Mouse (Mus musculus) frontal cortex, adult (tissue): ENCODE measurements around the gene Tmem185b.
A peak's percentile ranks its signal among the peaks of the same experiment; 100 is the strongest.

Experiments used
- ATAC-seq: cut with Nextera tagmentation; 2 replicates; pipeline ENCODE4 v1.9.2; 2017; ENCODE audit warnings: mild to moderate bottlenecking, moderate library complexity, mixed read lengths; ENCODE audit not compliant: low TSS enrichment

Gene Tmem185b

DNA sequence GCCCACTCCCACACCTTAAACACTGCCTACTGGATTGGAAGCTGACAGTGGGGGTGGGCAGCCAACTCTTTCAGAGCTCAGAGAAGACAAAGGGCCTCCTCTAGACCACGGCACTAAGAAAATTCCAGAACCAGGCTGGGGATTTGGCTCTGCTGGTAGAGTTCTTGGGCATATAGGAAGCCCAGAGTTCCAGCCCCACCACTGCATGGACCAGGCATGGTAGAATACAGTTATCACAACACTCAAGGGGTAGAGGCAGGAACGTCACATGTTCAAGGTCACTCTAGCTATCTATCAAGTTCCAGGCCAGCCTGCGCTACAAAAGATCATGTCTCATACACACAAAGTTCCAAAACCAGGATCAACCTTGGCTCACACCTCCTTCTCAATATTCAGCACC lies 22.8 kb upstream of the Tmem185b start:
- ATAC-seq = no peak

DNA sequence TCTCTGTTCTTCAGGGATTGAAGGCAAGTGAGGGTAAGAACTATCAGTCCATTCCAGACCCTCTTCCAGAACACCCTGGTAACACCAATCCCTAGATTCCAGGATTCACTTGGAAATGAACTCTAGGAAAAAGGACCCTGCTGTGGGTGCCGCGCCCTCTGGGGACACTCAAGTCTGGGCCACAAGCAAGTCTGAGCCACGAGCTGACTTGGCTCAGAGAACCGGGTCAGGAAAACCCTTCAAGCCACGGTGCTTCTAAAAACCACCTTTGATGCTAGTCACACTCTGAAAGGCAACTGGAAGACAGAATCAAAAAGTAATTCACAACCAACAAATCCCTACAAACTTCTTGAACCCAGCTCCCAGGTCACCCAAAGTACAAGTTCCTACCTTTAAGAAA lies 22.2 kb upstream of the Tmem185b start:
- ATAC-seq = no peak

DNA sequence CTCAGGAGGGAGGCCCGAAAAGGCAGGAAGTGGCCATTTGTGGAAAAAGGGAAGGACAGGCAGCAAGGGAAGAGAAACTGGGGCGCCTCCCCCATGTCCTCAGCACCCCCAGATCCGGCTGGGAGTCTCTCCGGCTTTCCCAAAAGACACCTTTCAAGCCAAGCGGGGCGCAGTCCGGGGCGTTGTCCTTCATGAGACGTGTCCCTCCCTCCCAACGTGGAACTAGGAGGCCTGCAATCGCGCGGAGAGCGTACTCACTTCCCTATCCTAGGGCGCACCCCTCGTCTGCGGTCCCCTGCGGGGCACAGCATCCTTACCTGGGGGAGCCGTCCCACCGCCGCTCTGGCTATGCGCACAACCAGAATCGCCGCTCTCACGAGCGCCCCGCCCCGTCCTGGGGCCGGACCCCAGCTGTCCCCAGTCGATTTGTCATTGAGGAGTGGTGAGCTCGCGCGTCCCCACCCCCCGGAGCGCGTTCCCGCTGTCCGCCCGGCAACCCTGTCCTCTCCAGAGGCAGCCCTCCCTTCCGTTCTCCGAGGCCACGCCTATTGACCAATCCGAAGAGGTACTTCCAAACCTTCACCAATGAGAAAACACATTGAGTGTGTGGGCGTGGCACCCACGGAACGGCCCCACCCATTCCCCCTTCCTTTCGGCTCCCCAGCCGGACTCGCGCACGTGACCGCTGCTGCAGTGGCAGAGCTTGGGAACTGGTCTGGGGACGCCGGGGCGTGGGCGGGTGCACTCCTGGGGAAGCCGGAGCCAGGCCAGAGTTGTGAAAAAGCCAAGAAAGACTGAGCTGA lies 21.5 kb upstream of the Tmem185b start, which contains the start of gene Ralb:
Ralb (minus strand) TSS at position 535 of the 803 bp plus-strand sequence.
- peak; percentile 93 for ATAC-seq

DNA sequence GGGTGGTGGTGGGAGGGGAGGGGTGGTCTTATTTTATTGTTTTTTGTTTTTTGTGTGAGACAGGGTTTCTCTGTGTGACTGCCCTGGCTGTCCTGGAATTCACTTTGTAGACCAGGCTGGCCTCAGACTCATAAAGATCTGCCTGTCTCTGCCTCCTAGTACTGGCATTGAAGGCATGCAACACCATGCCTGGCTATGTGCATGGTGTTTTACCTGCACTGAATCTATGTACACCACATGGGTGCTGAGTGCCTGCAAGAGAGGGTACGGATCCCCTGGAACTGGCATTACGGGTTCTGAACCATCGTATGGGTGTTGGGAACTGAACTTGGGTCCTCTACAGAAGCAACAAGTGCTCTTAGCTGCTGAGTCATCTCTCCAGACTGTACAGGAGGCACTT lies 20.0 kb upstream of the Tmem185b start:
- no peak for ATAC-seq

DNA sequence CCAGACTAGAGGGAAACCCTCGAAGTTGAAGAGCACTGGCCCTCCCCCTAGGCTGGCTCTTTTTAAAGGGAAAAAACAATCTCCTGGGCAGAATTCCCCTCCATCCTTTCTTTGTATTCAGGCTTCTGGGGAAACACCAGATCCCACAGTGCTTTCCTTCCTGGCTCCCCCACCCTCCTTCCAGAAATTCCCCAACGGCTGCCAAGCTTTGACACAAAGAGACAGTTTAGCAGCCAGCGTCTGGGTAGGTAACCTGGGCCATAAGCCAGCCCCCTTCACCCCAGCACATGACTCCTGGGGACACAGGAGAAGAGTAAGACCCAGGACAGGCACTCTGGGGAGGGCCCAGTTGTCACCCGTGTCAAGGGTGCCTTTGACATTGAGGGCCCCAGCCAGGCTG lies 17.4 kb upstream of the Tmem185b start:
- no peak for ATAC-seq

DNA sequence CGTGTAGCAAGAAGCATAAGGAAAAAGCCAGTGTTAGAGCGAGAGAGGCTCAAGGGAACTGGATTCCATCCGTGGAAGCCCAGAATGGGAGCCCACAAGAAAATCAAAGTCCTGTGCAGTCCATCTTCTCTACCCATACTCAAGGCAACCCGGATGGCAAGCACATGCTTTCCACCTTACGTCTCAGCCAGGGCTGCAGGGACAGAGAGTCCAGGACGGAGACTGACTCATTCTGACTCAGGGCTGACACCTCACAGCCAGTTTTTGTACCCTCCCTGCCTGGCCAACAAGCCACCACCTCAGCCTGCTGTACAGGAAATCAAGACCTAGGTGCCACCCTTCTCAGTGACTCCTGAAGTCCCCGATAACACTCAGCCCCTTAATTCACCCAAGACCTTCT lies 16.5 kb upstream of the Tmem185b start:
- no peak for ATAC-seq

DNA sequence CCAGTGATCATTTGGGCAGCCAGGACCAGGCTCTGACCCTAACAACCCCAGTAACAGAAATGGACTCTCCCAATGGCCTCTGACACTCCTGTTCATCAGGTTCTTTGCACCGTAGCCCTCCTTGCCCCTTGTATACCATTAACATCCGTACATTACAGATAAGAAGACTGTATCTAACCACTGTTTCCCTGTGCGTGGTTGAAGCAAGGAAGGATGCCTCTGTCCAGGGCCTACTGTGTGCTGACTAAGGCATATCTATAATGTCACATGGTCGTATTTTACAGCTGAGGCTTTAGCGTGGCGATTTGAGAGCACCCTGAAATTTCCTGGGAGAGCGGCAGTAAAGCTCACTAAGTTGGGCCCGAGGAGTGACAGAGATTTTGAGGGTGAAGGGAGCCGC lies 15.6 kb upstream of the Tmem185b start:
- ATAC-seq = no peak

DNA sequence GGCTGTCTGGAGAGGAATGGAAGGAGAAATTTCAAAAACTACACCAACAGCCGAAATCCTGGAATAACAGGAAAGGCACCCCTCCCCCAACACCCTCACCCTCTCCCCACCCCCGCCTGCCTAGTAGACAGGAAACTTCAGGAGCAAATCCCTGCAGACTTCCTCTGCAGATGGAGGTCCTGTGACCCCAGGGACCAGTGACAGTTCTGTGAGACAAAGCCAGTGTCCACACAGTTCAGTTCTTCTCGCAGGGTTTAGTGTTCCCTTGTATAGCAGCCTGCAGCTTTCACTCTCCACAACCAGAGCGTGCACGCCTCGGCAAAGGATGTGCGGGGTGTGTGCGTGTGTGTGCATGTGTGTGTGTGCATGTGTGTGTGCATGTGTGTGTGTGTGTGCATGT lies 15.1 kb upstream of the Tmem185b start:
- ATAC-seq = no peak

DNA sequence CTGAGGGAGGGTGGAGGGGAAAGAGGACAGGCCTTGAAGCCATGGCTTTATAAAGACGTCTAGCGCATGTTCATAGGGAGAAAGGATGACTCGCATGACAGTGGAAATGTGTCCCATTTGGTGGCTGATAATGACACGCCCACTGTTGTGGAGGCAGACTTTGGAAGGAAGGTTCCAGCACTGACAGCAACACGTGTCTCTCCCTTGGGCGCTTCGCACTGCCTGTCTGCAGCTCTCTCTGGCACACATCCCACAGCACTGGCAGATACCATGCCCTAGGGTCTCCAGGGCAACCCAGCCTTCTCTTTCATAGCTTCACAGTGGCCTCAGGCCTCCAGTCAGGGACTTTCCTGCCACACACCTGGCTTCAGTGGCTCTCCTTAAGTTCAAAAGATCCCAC lies 7.9 kb upstream of the Tmem185b start:
- no peak for ATAC-seq

DNA sequence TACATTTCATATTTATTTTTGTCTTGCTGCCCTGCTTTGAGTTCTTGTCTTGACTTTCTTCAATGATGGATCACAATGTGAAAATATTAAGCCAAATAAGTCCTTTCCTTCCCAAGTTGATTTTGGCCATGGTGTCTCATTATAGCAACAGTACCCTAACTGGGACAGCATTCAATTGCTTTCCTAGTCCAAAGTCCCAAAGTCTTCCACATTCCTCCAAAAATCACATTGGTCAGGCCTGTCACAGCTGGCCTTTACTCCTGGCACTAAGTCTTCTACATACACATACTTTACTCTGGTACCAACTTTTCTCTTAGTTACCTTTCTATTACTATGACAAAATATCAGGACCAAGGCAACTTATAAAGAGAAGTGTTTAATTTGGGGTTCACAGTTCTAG lies 7.2 kb upstream of the Tmem185b start:
- no peak for ATAC-seq

DNA sequence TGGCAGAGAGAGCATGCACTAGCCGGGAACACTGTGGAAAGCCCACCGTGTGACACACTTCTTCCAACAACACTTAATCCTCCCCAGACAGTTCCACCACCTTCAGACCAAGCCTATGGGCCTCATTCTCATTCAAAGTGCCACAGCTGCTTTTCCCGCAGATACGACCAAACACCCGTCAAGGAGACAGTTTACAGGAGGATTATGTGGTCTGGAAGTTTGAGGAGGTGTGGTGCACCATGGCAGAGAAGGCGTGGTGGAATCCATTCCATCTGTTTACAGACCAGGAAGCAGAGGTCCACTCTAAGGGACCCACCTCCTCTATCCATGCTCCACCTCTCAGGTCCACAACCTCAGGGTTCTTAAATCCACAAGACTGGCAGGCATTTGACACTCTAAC lies 6.7 kb upstream of the Tmem185b start:
- ATAC-seq = no peak

DNA sequence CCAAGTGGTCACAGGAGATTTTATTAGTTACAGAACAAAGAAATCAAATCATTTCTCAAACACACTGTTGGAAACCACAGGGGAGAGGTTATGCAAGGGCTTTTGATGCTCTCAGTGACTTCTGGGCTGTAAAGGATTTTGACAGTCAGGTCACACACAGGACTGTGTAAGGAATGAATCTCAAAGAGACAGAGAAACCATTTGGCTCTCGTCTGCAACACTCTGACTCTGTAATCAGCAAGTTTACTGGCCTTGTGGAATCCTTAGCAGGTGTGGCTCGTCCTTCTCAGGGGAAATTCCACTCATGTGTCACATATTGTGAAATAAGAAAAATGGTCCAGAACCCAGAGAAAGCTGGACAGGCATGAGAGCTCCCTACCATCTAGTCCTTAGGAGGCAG lies 4.9 kb upstream of the Tmem185b start:
- no peak for ATAC-seq

DNA sequence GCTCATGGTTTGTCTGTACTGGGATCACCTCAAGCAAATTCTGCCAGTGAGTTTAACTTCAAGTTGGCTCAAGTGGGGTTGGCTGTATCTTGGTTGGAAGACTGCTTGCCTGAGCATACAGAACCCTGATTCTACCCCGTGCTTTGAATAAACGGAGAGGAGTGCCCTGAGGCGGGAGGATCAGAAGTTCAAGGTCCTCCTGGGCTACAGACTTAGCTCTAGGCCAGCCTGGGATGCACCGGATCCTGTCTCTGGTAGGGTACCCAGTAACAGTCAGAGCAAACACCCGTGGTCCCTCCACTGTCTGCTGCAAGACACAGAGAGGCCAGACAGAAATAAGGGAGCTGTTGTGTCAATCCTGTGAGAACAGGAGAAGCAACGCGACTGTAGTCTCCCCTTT lies 4.3 kb upstream of the Tmem185b start:
- ATAC-seq = no peak

DNA sequence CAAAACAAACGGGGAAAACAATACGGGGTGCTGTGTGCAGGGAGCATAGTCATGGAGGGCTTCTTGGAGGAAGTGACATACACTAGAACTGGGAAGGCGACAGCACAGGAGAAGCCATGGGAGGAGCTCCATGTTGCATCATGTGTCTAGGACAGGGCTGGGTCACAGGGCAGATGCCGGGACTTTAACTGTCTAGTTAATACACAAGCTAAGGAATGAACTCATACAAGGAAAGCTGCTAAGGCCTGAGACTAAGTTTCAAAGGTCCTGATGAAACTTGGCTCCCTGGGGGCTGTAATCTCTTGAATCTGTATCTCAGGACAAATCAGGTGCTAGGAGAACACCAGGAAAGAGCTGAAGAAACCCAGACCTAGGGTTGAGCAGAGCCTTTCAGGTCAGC lies 3.2 kb upstream of the Tmem185b start:
- no peak for ATAC-seq

DNA sequence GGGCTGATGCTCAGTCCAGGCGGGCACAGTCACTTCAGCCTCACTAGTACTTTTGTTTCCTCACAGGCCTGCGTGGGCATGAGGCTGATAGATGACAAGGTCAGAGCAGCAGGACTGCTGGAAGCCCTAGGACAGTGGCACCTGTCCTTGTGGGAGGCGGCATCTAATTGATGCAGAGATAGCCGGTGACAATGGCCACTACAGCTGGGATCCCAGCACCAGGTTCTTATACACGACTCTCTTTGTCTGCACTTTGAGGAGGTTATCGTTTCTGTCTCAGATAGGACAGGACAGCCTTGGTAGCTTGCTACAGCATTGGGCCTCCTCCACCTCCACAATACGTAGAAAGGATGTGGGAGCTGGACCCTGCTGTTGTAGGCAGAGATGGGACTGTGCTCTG lies 2.6 kb upstream of the Tmem185b start:
- no peak for ATAC-seq

DNA sequence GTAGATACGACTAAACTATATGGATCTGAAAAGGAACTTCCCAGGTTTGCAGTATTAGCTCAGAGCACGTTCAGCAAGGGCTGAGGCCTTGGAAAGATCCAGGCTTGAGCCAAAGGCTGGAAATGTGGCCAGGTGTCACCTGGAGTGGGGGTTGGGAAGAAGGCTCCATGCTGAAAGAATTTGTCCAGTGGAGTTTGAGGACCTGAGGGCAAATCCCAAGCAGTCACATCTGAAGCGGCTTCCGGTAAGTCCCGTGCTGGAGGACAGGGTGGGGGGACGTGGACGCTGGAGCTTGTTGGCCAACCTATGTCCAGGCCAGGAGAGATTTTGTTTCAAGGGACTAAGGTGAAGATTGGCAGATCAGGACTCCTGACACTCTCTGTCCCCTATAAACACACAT lies 2.1 kb upstream of the Tmem185b start:
- ATAC-seq = no peak

DNA sequence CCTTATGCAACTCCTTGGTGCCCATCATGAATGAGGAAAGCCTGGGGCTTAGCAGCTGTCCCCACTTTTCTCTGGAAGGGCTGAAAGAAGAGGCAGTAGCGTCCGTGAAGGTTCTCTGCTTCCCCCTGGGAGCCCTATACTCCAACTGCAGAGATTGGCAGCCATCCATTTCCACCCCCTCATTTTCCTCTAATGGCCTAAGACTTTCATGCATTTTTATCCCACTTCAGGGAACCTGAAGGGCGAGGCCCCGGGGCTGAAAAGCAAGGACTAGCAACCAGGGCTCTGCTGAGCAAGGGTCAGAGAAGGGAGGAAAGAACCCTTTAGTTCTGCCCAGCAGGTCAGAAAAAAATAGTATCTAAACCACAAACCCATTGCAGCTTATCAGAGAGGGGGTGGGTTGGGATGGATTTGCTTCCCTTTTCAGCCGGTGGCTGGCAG lies 936 bp upstream of the Tmem185b start:
- no peak for ATAC-seq

DNA sequence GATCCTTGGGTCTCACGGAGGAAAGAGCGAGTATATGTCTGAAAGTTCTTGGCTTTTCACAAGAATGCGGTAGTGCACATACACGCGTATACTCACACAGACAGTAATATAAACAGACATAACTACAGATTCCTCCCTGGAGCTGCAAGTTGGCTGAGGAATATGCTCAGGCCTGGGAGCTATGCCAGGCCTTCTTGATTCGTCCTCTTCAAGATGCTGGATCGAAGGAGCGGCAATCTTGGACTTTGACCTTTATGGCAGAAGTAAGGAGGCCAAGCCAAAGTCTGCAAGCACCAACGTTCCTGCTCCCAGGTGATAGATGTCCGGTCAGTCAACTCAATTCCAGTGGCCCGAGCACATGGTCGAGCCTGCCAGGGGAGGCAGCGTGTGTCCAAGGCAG lies 5.0 kb downstream of the Tmem185b start:
- ATAC-seq = no peak

DNA sequence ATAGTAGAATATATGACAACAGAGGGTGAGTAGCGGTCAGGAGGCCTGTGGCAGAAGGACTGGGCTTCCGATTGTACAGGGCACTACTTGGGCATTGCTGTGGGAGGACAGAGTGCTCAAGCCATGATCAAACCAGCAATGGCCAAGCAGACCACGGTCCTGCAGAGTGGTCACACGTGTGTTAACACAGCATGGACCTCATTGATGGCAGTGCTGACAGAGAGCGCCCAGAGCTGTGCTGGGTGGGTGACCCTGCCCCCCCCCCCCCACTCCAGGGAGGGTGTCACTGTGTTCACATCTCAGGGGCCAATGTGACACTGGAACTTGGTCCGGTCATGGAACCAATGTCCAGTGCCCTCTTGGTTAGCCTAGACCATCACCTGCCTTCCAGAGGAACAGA lies 6.2 kb downstream of the Tmem185b start:
- ATAC-seq = no peak

DNA sequence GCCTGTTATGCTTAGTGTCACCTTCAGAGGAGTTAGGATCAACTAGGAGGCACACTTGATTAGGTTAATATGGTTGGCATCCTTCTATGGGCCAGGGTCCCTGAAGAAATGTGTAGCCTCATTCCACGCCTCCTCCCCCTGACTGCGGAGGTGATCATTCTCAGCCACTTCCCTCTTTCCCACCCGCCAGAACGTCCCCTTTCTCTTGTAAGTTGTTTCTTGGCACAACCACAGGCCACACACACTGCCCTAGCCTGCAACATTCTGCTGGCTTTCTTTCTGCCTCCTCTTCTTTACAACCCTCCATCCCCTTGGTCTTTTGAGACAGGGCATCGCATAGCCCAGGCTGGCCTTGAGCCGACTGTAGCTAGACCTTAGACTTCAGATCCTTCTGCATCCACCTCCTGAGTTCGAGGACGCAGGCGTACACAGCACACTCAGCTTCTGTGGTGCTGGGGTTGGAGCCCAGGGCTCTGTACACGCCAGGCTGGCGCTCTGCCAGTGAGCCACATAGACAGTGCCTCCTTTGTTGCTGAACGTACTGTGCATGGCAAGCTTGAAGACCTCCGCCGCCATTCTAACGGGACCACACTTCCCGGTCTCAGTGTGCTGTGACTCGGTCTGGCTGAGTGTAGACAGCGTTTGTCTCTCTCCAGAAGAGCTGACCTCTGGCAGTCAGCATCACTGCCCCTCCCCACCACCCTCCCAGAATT lies 7.3 kb downstream of the Tmem185b start:
- no peak for ATAC-seq

DNA sequence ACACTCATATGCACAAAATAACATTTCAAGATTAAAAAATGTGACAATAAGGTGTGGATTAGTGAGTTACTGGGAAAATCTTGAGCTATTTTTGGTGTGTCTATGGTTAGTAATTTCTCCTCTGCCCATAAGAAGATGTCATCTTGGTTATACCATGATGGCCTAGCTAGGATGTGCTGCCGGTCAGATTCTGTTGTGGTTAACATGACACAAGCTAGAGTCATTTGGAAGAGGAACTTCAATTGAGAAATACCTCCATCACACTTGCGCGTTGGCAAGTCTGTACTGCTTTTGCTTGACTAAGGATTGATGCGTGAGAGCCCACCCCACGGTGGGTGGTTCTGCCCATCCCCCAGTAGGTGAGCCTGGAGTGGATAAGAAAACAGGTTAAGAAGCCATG lies 8.4 kb downstream of the Tmem185b start:
- no peak for ATAC-seq

DNA sequence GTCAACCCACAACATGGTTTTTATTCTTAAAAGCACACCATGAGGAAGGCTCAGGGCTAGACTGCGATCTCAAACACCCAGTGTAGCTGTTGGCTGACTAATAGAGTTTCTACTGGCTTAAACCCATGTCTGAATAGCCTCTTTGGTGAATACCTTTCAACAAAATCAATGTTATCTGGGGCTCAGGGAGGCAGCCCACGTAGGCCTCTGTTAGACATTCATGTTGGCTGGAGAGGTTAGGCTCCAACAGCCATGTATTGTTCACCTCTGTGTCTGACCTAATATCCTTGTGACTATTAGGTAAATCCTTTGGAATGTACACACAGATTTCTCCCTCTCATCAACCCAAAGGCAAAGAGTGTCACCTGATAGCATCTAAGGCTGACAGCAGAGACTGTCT lies 10.2 kb downstream of the Tmem185b start:
- ATAC-seq = no peak

DNA sequence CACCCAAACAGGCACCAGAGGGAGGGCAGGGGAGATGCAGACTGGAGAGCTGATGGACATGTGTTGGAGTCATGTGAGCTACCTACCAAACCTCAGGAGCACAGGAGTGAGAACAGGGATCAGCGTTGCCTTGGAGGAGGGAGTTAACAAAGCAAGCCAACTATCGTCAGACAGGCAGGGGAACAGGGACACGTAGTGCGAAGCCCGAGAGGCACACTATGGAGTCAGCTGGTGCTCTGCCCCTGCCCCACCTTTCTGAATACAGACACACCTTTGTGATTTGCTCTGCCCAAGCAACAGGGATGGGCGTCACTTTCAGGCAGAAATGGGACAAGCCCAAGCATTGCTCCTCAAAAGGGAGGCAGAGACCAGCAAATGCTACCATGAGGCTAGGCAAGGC lies 11.7 kb downstream of the Tmem185b start:
- ATAC-seq = no peak

DNA sequence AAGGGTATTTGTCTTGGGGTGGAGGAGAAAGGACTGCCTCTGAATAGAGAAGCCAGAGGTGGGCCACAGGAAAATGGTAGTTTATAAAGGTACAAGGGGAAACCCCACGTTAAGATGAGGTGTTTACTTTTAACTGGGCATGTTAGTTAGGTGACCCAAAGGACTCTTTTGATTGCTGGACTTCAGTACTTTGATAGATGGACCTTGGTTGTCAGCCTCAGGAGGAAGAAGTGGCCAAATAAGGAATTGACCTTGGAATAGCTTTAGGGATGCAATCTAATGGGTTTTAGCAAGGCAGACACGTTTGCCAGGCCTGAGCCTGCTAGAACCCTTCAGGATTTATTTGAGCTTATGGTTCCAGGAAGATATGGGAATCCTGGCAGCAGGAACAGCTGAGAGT lies 13.3 kb downstream of the Tmem185b start:
- no peak for ATAC-seq
